Mouse (Mus musculus) small intestine, adult 2 months (tissue): ENCODE results near the gene Grb10.

Source experiments
- CTCF ChIP-seq: fragments of 200-500 bp; IDR thresholded peaks from 2 replicates; pipeline ENCODE4 v1.5.1; 2012; ENCODE audit warnings: low read depth, mild to moderate bottlenecking, control low read depth, inconsistent platforms, low read length, moderate library complexity, mixed read lengths; ENCODE audit not compliant: insufficient replicate concordance, insufficient read length; ENCODE audit errors: extremely low read depth
- POLR2A ChIP-seq: fragments of 200-500 bp; IDR thresholded peaks from 2 replicates; pipeline ENCODE4 v1.6.1; 2012; ENCODE audit warnings: low read depth, mild to moderate bottlenecking, control low read depth, inconsistent platforms, low read length, moderate library complexity

- TF ChIP-seq POLR2A (no peak), CTCF (no peak)
Measured at GRCm38 (mm10) chr11:11922106-11922505, 116.4 kb downstream of the Grb10 start.
